Mouse (Mus musculus) midbrain, embryonic 15.5 days (tissue): ENCODE data around the gene A4galt. TPM values are rescaled to one million over a fixed set of nuclear protein-coding genes. Genes with fewer than 3 reads are reported as not detected.

Experiments used
- ATAC-seq: fragments of 200-750 bp; cut with Nextera tagmentation; replicated peaks from 2 replicates; pipeline ENCODE4 v1.8.0; 2017; ENCODE audit warnings: moderate TSS enrichment
- H3K27ac ChIP-seq: fragments of 300-500 bp; sonication (generic); 2 replicates; pipeline ENCODE4 v1.5.1; 2015; ENCODE audit warnings: mild to moderate bottlenecking, inconsistent platforms
- H3K27me3 ChIP-seq: fragments of 300-500 bp; sonication (generic); replicated peaks from 2 replicates; pipeline ENCODE4 v1.6.1; 2015; ENCODE audit warnings: inconsistent platforms
- H3K36me3 ChIP-seq: fragments of 300-500 bp; sonication (generic); replicated peaks from 2 replicates; pipeline ENCODE4 v1.6.1; 2015; ENCODE audit warnings: inconsistent platforms
- H3K4me1 ChIP-seq: fragments of 300-500 bp; sonication (generic); 2 replicates; pipeline ENCODE4 v1.6.1; 2015; ENCODE audit warnings: inconsistent platforms
- H3K4me2 ChIP-seq: fragments of 300-500 bp; sonication (generic); 2 replicates; pipeline ENCODE4 v1.6.1; 2015; ENCODE audit warnings: inconsistent platforms, mild to moderate bottlenecking, moderate library complexity
- H3K4me3 ChIP-seq: fragments of 300-500 bp; sonication (generic); 2 replicates; pipeline ENCODE4 v1.5.1; 2015; ENCODE audit warnings: mild to moderate bottlenecking, inconsistent platforms
- H3K9ac ChIP-seq: fragments of 300-500 bp; sonication (generic); 2 replicates; pipeline ENCODE4 v1.6.1; 2015; ENCODE audit warnings: mild to moderate bottlenecking, inconsistent platforms
- H3K9me3 ChIP-seq: fragments of 300-500 bp; sonication (generic); 2 replicates; pipeline ENCODE4 v1.6.1; 2016; ENCODE audit warnings: inconsistent platforms
- WGBS: fragments of 180-500 bp; shearing (Covaris S2); methylation state at CpG from one replicate; pipeline ENCODE4 v1.1.7; 2015; ENCODE audit warnings: mixed read lengths; 5-methylcytosine and 5-hydroxymethylcytosine counted together
- polyA plus RNA-seq: library from polyadenylated mRNA; unstranded; fragments of >200 nt; fragmentation: Nextera tagmentation; extraction: Ambion mirVana; gene quantifications from 2 replicates; pipeline ENCODE4 v1.2.1, GENCODE M21; 2015

A4galt gene
- polyA plus RNA-seq, 1 experiment from 2014 or later: 3.4 TPM

- Histone ChIP-seq H3K27ac (no peak overlapping the region), H3K4me3 (no peak overlapping the region), H3K4me1 (no peaks in the 10 kb centered on the region), H3K9me3 (no peaks in the 10 kb centered on the region), H3K27me3 (no peaks in the 10 kb centered on the region), H3K4me2 (no peak overlapping the region), H3K36me3 (no peaks in the 10 kb centered on the region), H3K9ac (no peak overlapping the region)
- ATAC-seq: no peak
- WGBS: 92% methylated on average over 6 of the region's 6 CpGs
Observed at GRCm38 (mm10) chr15:83180004-83180403, 71.6 kb downstream of the A4galt start.

Other genes with a start within 250 kb of the A4galt start
- gene Nfam1, start 218.5 kb downstream of the A4galt start, polyA plus RNA-seq: 2.9 TPM in 2 replicates
- 24.9 and 27.8 TPM in 2 replicates for gene Serhl, start 162.3 kb downstream of the A4galt start, polyA plus RNA-seq
- 83.5 and 86.8 TPM in 2 replicates for gene Rrp7a, start 129.0 kb downstream of the A4galt start, polyA plus RNA-seq
- gene Poldip3, start 102.4 kb downstream of the A4galt start, polyA plus RNA-seq: 154 and 158 TPM in 2 replicates
- 122 TPM in 2 replicates for gene Cyb5r3, start 79.2 kb downstream of the A4galt start, polyA plus RNA-seq
- gene Arfgap3, start 98.5 kb upstream of the A4galt start, polyA plus RNA-seq: 44.4 and 45.1 TPM in 2 replicates
- gene Pacsin2, start 212.8 kb upstream of the A4galt start, polyA plus RNA-seq: 24.8 and 25.5 TPM in 2 replicates